Mouse (Mus musculus): Measurements from ENCODE around the gene Acer2. TPM values are rescaled to one million over a fixed set of nuclear protein-coding genes. Genes with fewer than 3 reads are reported as not detected.

Gene Acer2
- polyA plus RNA-seq, 1 experiment: 20.8 TPM

GRCm38 (mm10) chr4:86858070-86858440 is 16.1 kb upstream of the Acer2 start:
- no peak overlapping the region for H3K27ac ChIP-seq (ENCODE audit: insufficient read depth, low read length)
- H3K36me3 ChIP-seq (ENCODE audit: control insufficient read depth, insufficient read depth, low read length, poor library complexity, severe bottlenecking): peaks cover 33% of the 10 kb centered on the region
- H3K9me3 ChIP-seq (replicated peaks; ENCODE audit: control insufficient read depth, insufficient read depth, low read length, poor library complexity, severe bottlenecking): no peaks in the 10 kb centered on the region
- TF ChIP-seq EP300 (IDR thresholded peaks at IDR 0.05; ENCODE audit: insufficient read depth, low read depth, low read length) (no peak), CTCF (IDR thresholded peaks at IDR 0.05; ENCODE audit: low read depth, low read length) (no peak), POLR2A (IDR thresholded peaks at IDR 0.05; ENCODE audit: insufficient read depth, low read length) (no peak)
- no peak overlapping the region for H3K4me3 ChIP-seq (ENCODE audit: low read depth, low read length)
- peaks cover 2% of the 10 kb centered on the region for H3K4me1 ChIP-seq (ENCODE audit: control insufficient read depth, insufficient read depth, low read length)
- H3K27me3 ChIP-seq (ENCODE audit: control insufficient read depth, insufficient read depth, low read length, poor library complexity, severe bottlenecking): no peaks in the 10 kb centered on the region
- peak overlapping the region; percentile 99 for H3K9ac ChIP-seq (ENCODE audit: low read depth, poor library complexity, severe bottlenecking)

GRCm38 (mm10) chr4:86864087-86864486 is 10.1 kb upstream of the Acer2 start:
- Histone ChIP-seq H3K9ac (ENCODE audit: low read depth, poor library complexity, severe bottlenecking) (no peak overlapping the region), H3K4me3 (ENCODE audit: low read depth, low read length) (no peak overlapping the region)
- TF ChIP-seq POLR2A (IDR thresholded peaks at IDR 0.05; ENCODE audit: insufficient read depth, low read length) (no peak), EP300 (IDR thresholded peaks at IDR 0.05; ENCODE audit: insufficient read depth, low read depth, low read length) (no peak), CTCF (IDR thresholded peaks at IDR 0.05; ENCODE audit: low read depth, low read length) (no peak)

GRCm38 (mm10) chr4:86871988-86872387 is 2.2 kb upstream of the Acer2 start:
- no peaks in the 10 kb centered on the region for H3K4me1 ChIP-seq (ENCODE audit: control insufficient read depth, insufficient read depth, low read length)
- no peak overlapping the region for H3K9ac ChIP-seq (ENCODE audit: low read depth, poor library complexity, severe bottlenecking)
- no peak overlapping the region for H3K4me3 ChIP-seq (ENCODE audit: low read depth, low read length)
- H3K36me3 ChIP-seq (ENCODE audit: control insufficient read depth, insufficient read depth, low read length, poor library complexity, severe bottlenecking): no peaks in the 10 kb centered on the region
- no peak for TF ChIP-seq CTCF (IDR thresholded peaks at IDR 0.05; ENCODE audit: low read depth, low read length)
- no peak for TF ChIP-seq POLR2A (IDR thresholded peaks at IDR 0.05; ENCODE audit: insufficient read depth, low read length)
- TF ChIP-seq EP300 (IDR thresholded peaks at IDR 0.05; ENCODE audit: insufficient read depth, low read depth, low read length): no peak
- peaks cover 7% of the 10 kb centered on the region for H3K27me3 ChIP-seq (ENCODE audit: control insufficient read depth, insufficient read depth, low read length, poor library complexity, severe bottlenecking)
- no peak overlapping the region for H3K27ac ChIP-seq (ENCODE audit: insufficient read depth, low read length)
- H3K9me3 ChIP-seq (replicated peaks; ENCODE audit: control insufficient read depth, insufficient read depth, low read length, poor library complexity, severe bottlenecking): no peaks in the 10 kb centered on the region; the same call in 1 of the 2 replicates

More at GRCm38 (mm10) chr4:86864087-86864486, 10.1 kb upstream of the Acer2 start:
- no peaks in the 10 kb centered on the region for H3K9me3 ChIP-seq (replicated peaks; ENCODE audit: control insufficient read depth, insufficient read depth, low read length, poor library complexity, severe bottlenecking)
- H3K4me1 ChIP-seq (ENCODE audit: control insufficient read depth, insufficient read depth, low read length): peaks cover 2% of the 10 kb centered on the region
- no peaks in the 10 kb centered on the region for H3K36me3 ChIP-seq (ENCODE audit: control insufficient read depth, insufficient read depth, low read length, poor library complexity, severe bottlenecking)
- no peak overlapping the region for H3K27ac ChIP-seq (ENCODE audit: insufficient read depth, low read length)
- 0 out of 2 replicates have a peak, but pooled peaks cover 1% of the 10 kb centered on the region for H3K27me3 ChIP-seq (ENCODE audit: control insufficient read depth, insufficient read depth, low read length, poor library complexity, severe bottlenecking)

GRCm38 (mm10) chr4:86873072-86873471 is 1.1 kb upstream of the Acer2 start:
- Histone ChIP-seq H3K36me3 (ENCODE audit: control insufficient read depth, insufficient read depth, low read length, poor library complexity, severe bottlenecking) (no peaks in the 10 kb centered on the region), H3K27me3 (ENCODE audit: control insufficient read depth, insufficient read depth, low read length, poor library complexity, severe bottlenecking) (peaks cover 7% of the 10 kb centered on the region)
- TF ChIP-seq CTCF (IDR thresholded peaks at IDR 0.05; ENCODE audit: low read depth, low read length) (no peak), POLR2A (IDR thresholded peaks at IDR 0.05; ENCODE audit: insufficient read depth, low read length) (no peak), EP300 (IDR thresholded peaks at IDR 0.05; ENCODE audit: insufficient read depth, low read depth, low read length) (no peak)

GRCm38 (mm10) chr4:86879477-86879876 is 5.3 kb downstream of the Acer2 start:
- H3K4me1 ChIP-seq (ENCODE audit: control insufficient read depth, insufficient read depth, low read length): no peaks in the 10 kb centered on the region
- TF ChIP-seq EP300 (IDR thresholded peaks at IDR 0.05; ENCODE audit: insufficient read depth, low read depth, low read length): no peak
- TF ChIP-seq CTCF (IDR thresholded peaks at IDR 0.05; ENCODE audit: low read depth, low read length): no peak
- no peak for TF ChIP-seq POLR2A (IDR thresholded peaks at IDR 0.05; ENCODE audit: insufficient read depth, low read length)
- H3K9ac ChIP-seq (ENCODE audit: low read depth, poor library complexity, severe bottlenecking): no peak overlapping the region
- peaks cover 2% of the 10 kb centered on the region; the same call in 1 of the 2 replicates for H3K27me3 ChIP-seq (ENCODE audit: control insufficient read depth, insufficient read depth, low read length, poor library complexity, severe bottlenecking)
- no peaks in the 10 kb centered on the region for H3K36me3 ChIP-seq (ENCODE audit: control insufficient read depth, insufficient read depth, low read length, poor library complexity, severe bottlenecking)
- H3K27ac ChIP-seq (ENCODE audit: insufficient read depth, low read length): no peak overlapping the region
- H3K9me3 ChIP-seq (replicated peaks; ENCODE audit: control insufficient read depth, insufficient read depth, low read length, poor library complexity, severe bottlenecking): no peaks in the 10 kb centered on the region
- H3K4me3 ChIP-seq (ENCODE audit: low read depth, low read length): no peak overlapping the region

More at GRCm38 (mm10) chr4:86873072-86873471, 1.1 kb upstream of the Acer2 start:
- Histone ChIP-seq H3K4me1 (ENCODE audit: control insufficient read depth, insufficient read depth, low read length) (no peaks in the 10 kb centered on the region), H3K27ac (ENCODE audit: insufficient read depth, low read length) (no peak overlapping the region), H3K9me3 (replicated peaks; ENCODE audit: control insufficient read depth, insufficient read depth, low read length, poor library complexity, severe bottlenecking) (no peaks in the 10 kb centered on the region; the same call in 1 of the 2 replicates), H3K4me3 (ENCODE audit: low read depth, low read length) (no peak overlapping the region), H3K9ac (ENCODE audit: low read depth, poor library complexity, severe bottlenecking) (no peak overlapping the region)

GRCm38 (mm10) chr4:86881178-86881577 is 7.0 kb downstream of the Acer2 start:
- Histone ChIP-seq H3K4me3 (ENCODE audit: low read depth, low read length) (no peak overlapping the region), H3K27me3 (ENCODE audit: control insufficient read depth, insufficient read depth, low read length, poor library complexity, severe bottlenecking) (no peaks in the 10 kb centered on the region), H3K4me1 (ENCODE audit: control insufficient read depth, insufficient read depth, low read length) (no peaks in the 10 kb centered on the region), H3K9me3 (replicated peaks; ENCODE audit: control insufficient read depth, insufficient read depth, low read length, poor library complexity, severe bottlenecking) (no peaks in the 10 kb centered on the region), H3K9ac (ENCODE audit: low read depth, poor library complexity, severe bottlenecking) (no peak overlapping the region), H3K36me3 (ENCODE audit: control insufficient read depth, insufficient read depth, low read length, poor library complexity, severe bottlenecking) (no peaks in the 10 kb centered on the region), H3K27ac (ENCODE audit: insufficient read depth, low read length) (no peak overlapping the region)
- TF ChIP-seq CTCF (IDR thresholded peaks at IDR 0.05; ENCODE audit: low read depth, low read length): no peak
- TF ChIP-seq POLR2A (IDR thresholded peaks at IDR 0.05; ENCODE audit: insufficient read depth, low read length): no peak
- TF ChIP-seq EP300 (IDR thresholded peaks at IDR 0.05; ENCODE audit: insufficient read depth, low read depth, low read length): no peak
